Mouse (Mus musculus) thymus, adult 2 months (tissue): ENCODE data around the gene Sec22b. TPM values are rescaled to one million over a fixed set of nuclear protein-coding genes. Genes with fewer than 3 reads are reported as not detected.

ENCODE experiments used
- DNase-seq: peaks from one replicate; pipeline ENCODE4 v3.0.0; 2021
- H3K27ac ChIP-seq: fragments of 200-500 bp; 2 replicates; pipeline ENCODE4 v1.5.1; 2012; ENCODE audit warnings: low read length, control low read depth; ENCODE audit not compliant: control insufficient read depth, insufficient read depth
- H3K27me3 ChIP-seq: fragments of 200-500 bp; 2 replicates; pipeline ENCODE4 v1.6.1; 2012; ENCODE audit warnings: mild to moderate bottlenecking, low read length, moderate library complexity, mixed read lengths; ENCODE audit not compliant: control insufficient read depth, insufficient read depth
- H3K36me3 ChIP-seq: fragments of 200-500 bp; 2 replicates; pipeline ENCODE4 v1.6.1; 2012; ENCODE audit warnings: mild to moderate bottlenecking, low read length, moderate library complexity; ENCODE audit not compliant: control insufficient read depth, insufficient read depth
- H3K4me1 ChIP-seq: fragments of 200-500 bp; replicated peaks from 2 replicates; pipeline ENCODE4 v1.6.1; 2012; ENCODE audit warnings: low read length; ENCODE audit not compliant: control insufficient read depth, insufficient read depth
- H3K4me3 ChIP-seq: fragments of 200-500 bp; 2 replicates; pipeline ENCODE4 v1.5.1; 2012; ENCODE audit warnings: mild to moderate bottlenecking, low read length, control low read depth, moderate library complexity; ENCODE audit not compliant: control insufficient read depth, insufficient read depth
- CTCF ChIP-seq: fragments of 200-500 bp; IDR thresholded peaks from 2 replicates; pipeline ENCODE4 v1.5.1; 2012; ENCODE audit warnings: mild to moderate bottlenecking, control low read depth, low read length, moderate library complexity, borderline replicate concordance; ENCODE audit not compliant: control insufficient read depth, poor library complexity, insufficient read depth; ENCODE audit errors: extremely low read depth
- POLR2A ChIP-seq: fragments of 200-500 bp; IDR thresholded peaks from 2 replicates; pipeline ENCODE4 v1.6.1; 2012; ENCODE audit warnings: mild to moderate bottlenecking, low read length, control low read depth, moderate library complexity; ENCODE audit not compliant: control insufficient read depth, poor library complexity, insufficient read depth; ENCODE audit errors: extremely low read depth
- WGBS: fragments of 180-500 bp; shearing (Covaris S2); methylation state at CpG from one replicate; pipeline ENCODE4 v1.1.7; 2018; 5-methylcytosine and 5-hydroxymethylcytosine counted together
- polyA plus RNA-seq: library from polyadenylated mRNA; depleted of rRNA; stranded (reverse); fragments of >200 nt; gene quantifications from 2 replicates; pipeline ENCODE4 v1.2.3, GENCODE M21; 2012

The Sec22b gene
- polyA plus RNA-seq, 1 experiment: 35.2 TPM

DNA sequence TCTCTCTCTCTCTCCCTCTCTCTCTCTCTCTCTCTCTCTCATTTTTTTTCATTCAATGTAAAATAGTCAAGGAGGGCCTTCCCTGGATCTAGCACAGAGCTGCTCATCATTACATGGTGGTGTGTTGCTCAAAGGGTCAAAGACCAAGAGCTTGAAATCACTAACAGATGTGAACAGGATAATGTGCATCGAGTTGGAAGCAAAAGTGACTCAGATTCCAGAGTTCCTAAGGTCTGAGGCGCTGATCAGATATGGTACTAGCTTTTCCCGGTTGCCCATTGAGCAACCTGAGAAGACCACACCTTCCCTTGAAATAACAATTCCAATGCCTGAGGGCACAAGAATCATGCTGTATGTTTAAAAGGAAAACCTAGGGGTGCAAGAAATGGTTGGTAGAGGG lies 2.6 kb upstream of the Sec22b start:
- no peaks in the 10 kb centered on the region for H3K27me3 ChIP-seq
- H3K4me1 ChIP-seq: peaks cover 6% of the 10 kb centered on the region
- no peak overlapping the region for H3K4me3 ChIP-seq
- no peak for DNase-seq
- no peak overlapping the region for H3K27ac ChIP-seq
- H3K36me3 ChIP-seq: no peaks in the 10 kb centered on the region
- TF ChIP-seq POLR2A (no peak), CTCF (no peak)
- WGBS: 82% methylated on average over 3 of the region's 3 CpGs

DNA sequence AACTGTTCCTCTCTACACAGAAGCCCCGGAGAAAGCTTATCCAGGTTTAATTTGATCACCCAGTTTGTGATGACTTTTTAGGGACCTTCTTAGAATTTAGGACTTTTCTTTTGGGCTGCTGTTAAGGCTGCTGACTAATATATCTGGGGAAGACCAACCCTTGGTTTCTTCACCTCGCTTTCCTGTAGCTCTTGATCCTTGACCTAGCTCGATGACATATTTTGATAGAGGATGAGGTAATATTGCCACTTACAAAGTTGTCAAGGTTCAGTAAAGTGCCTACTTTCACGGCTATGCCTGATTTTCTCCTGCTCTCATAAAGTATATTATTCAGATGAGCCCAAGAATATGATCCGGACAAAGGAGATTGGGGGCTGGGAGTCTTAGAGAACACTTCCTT lies 596 bp downstream of the Sec22b start:
- DNase-seq: no peak
- 10% methylated on average over 5 of the region's 5 CpGs for WGBS
- no peaks in the 10 kb centered on the region for H3K36me3 ChIP-seq
- no peak overlapping the region for H3K27ac ChIP-seq
- peaks cover 6% of the 10 kb centered on the region for H3K4me1 ChIP-seq
- H3K27me3 ChIP-seq: no peaks in the 10 kb centered on the region
- no peak for TF ChIP-seq CTCF
- peak overlapping the region; percentile 52 for H3K4me3 ChIP-seq

DNA sequence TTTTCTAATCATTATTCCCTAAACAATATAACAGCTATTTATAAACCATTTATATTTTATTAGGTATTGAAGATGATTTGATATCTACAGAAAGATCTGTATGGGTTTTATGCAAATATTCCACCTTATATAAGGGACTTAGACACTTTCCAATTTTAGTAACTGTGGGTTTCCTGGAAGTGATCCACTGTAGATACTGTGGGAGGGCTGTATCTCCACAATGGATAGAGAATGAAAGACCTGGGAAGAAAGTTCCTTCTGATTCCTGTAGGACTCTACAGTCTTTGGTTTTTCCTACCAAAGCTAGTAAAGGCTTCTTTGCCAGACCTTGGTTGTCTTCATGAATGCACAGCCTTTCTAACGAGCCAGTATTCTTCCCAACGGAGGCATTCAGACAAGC lies 8.7 kb downstream of the Sec22b start:
- DNase-seq: no peak
- no peaks in the 10 kb centered on the region for H3K4me1 ChIP-seq
- H3K27me3 ChIP-seq: no peaks in the 10 kb centered on the region
- H3K36me3 ChIP-seq: peaks cover 8% of the 10 kb centered on the region
- H3K4me3 ChIP-seq: no peak overlapping the region
- TF ChIP-seq POLR2A (no peak), CTCF (no peak)
- WGBS: 97% methylated on average over 2 of the region's 2 CpGs
- H3K27ac ChIP-seq: no peak overlapping the region

GRCm38 (mm10) chr3:97911093-97911492 lies 10.1 kb downstream of the Sec22b start:
- no peaks in the 10 kb centered on the region for H3K4me1 ChIP-seq
- no peak overlapping the region for H3K27ac ChIP-seq
- H3K27me3 ChIP-seq: no peaks in the 10 kb centered on the region
- WGBS: 89% methylated on average over 7 of the region's 7 CpGs
- H3K36me3 ChIP-seq: peaks cover 17% of the 10 kb centered on the region
- no peak for TF ChIP-seq CTCF
- TF ChIP-seq POLR2A: no peak
- H3K4me3 ChIP-seq: no peak overlapping the region
- DNase-seq: no peak

- 76% methylated on average over 4 of the region's 4 CpGs for WGBS
- H3K27ac ChIP-seq: no peak overlapping the region
- H3K27me3 ChIP-seq: no peaks in the 10 kb centered on the region
- TF ChIP-seq POLR2A (no peak), CTCF (no peak)
- H3K4me3 ChIP-seq: no peak overlapping the region
- H3K36me3 ChIP-seq: peaks cover 50% of the 10 kb centered on the region
- no peaks in the 10 kb centered on the region for H3K4me1 ChIP-seq
- no peak for DNase-seq
Measured at GRCm38 (mm10) chr3:97915081-97915480, 14.1 kb downstream of the Sec22b start.

DNA sequence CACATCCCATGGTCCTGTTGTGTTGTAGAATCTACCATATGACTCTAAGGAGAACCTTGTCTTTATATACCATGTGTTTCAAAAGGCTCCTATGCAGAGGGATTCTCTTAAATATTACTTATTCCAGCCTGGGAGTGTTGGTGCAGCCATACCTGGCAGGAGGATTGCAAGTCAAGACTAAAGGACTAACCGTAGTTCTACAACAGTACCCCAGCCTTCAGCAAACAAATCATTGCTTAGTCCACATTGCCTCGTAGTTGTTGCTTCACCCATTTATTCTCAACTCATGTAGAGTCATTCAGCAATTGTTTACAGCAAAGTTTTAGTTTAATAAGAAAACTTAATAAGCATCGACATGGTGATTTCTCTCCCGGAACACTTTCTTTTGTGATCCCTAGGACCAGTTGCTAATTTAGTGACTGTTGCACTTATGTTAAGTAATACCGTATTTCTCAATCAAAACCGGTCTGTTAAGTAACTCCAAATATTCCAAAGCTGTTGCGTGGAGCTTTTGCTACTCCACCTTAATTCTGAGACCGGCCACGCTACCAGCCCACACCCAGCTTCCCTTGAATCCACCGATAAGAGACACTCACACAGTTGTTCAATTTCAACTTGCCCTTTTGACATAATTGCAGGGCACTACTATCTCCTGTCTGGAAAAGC lies 18.0 kb downstream of the Sec22b start:
- 98% methylated on average over 10 of the region's 10 CpGs for whole genome bisulfite sequencing
- Histone ChIP-seq H3K4me1 (no peaks in the 10 kb centered on the region), H3K27me3 (no peaks in the 10 kb centered on the region), H3K27ac (no peak overlapping the region), H3K36me3 (peaks cover 74% of the 10 kb centered on the region), H3K4me3 (no peak overlapping the region)
- no peak for DNase-seq
- TF ChIP-seq POLR2A (no peak), CTCF (no peak)

- TF ChIP-seq CTCF: no peak
- no peak for TF ChIP-seq POLR2A
- Histone ChIP-seq H3K4me1 (no peaks in the 10 kb centered on the region), H3K4me3 (no peak overlapping the region), H3K27me3 (no peaks in the 10 kb centered on the region), H3K27ac (no peak overlapping the region), H3K36me3 (peaks cover 25% of the 10 kb centered on the region)
- no peak for DNase-seq
- WGBS: 99% methylated on average over 2 of the region's 2 CpGs
Measured at GRCm38 (mm10) chr3:97925246-97925645, 24.3 kb downstream of the Sec22b start.
